Mouse (Mus musculus): ENCODE measurements around the gene Slit3.

Gene Slit3

GRCm38 (mm10) chr11:35171505-35171904 lies 50.5 kb downstream of the Slit3 start:
- in situ Hi-C loops (cut with MboI; ENCODE audit: low pct_unique_long_range_greater_than_20kb in 1 of 2, low sequenced_read_pairs in 2 of 2, unreplicated experiment in 1 of 2): no loop called here

- in situ Hi-C loops (cut with MboI; ENCODE audit: low pct_unique_long_range_greater_than_20kb in 1 of 2, low sequenced_read_pairs in 2 of 2, unreplicated experiment in 1 of 2): no loop called here
Measured at GRCm38 (mm10) chr11:35177564-35177963, 56.5 kb downstream of the Slit3 start.

- in situ Hi-C loops (cut with MboI; ENCODE audit: low pct_unique_long_range_greater_than_20kb in 1 of 2, low sequenced_read_pairs in 2 of 2, unreplicated experiment in 1 of 2): no loop called here
Measured at GRCm38 (mm10) chr11:35178144-35178817, 57.3 kb downstream of the Slit3 start.

GRCm38 (mm10) chr11:35179305-35179704 lies 58.3 kb downstream of the Slit3 start:
- in situ Hi-C loops (cut with MboI; ENCODE audit: low pct_unique_long_range_greater_than_20kb in 1 of 2, low sequenced_read_pairs in 2 of 2, unreplicated experiment in 1 of 2): no loop called here

GRCm38 (mm10) chr11:35182887-35183286 lies 61.9 kb downstream of the Slit3 start:
- in situ Hi-C loops (cut with MboI; ENCODE audit: low pct_unique_long_range_greater_than_20kb in 1 of 2, low sequenced_read_pairs in 2 of 2, unreplicated experiment in 1 of 2): no loop called here

- in situ Hi-C loops (cut with MboI; ENCODE audit: low pct_unique_long_range_greater_than_20kb in 1 of 2, low sequenced_read_pairs in 2 of 2, unreplicated experiment in 1 of 2): no loop called here
Measured at GRCm38 (mm10) chr11:35194826-35195225, 73.8 kb downstream of the Slit3 start.

GRCm38 (mm10) chr11:35196777-35197176 lies 75.8 kb downstream of the Slit3 start:
- in situ Hi-C loops (cut with MboI; ENCODE audit: low pct_unique_long_range_greater_than_20kb in 1 of 2, low sequenced_read_pairs in 2 of 2, unreplicated experiment in 1 of 2): no loop called here

GRCm38 (mm10) chr11:35198537-35199088 lies 77.6 kb downstream of the Slit3 start:
- in situ Hi-C loops (cut with MboI; ENCODE audit: low pct_unique_long_range_greater_than_20kb in 1 of 2, low sequenced_read_pairs in 2 of 2, unreplicated experiment in 1 of 2): no loop called here

- in situ Hi-C loops (cut with MboI; ENCODE audit: low pct_unique_long_range_greater_than_20kb in 1 of 2, low sequenced_read_pairs in 2 of 2, unreplicated experiment in 1 of 2): no loop called here
Measured at GRCm38 (mm10) chr11:35202332-35202731, 81.3 kb downstream of the Slit3 start.

GRCm38 (mm10) chr11:35203673-35204072 lies 82.6 kb downstream of the Slit3 start:
- in situ Hi-C loops (cut with MboI; ENCODE audit: low pct_unique_long_range_greater_than_20kb in 1 of 2, low sequenced_read_pairs in 2 of 2, unreplicated experiment in 1 of 2): no loop called here

GRCm38 (mm10) chr11:35204084-35204483 lies 83.1 kb downstream of the Slit3 start:
- in situ Hi-C loops (cut with MboI; ENCODE audit: low pct_unique_long_range_greater_than_20kb in 1 of 2, low sequenced_read_pairs in 2 of 2, unreplicated experiment in 1 of 2): no loop called here

GRCm38 (mm10) chr11:35210728-35211682 lies 90.0 kb downstream of the Slit3 start:
- in situ Hi-C loops (cut with MboI; ENCODE audit: low pct_unique_long_range_greater_than_20kb in 1 of 2, low sequenced_read_pairs in 2 of 2, unreplicated experiment in 1 of 2): no loop called here

GRCm38 (mm10) chr11:35224025-35224424 lies 103.0 kb downstream of the Slit3 start:
- in situ Hi-C loops (cut with MboI; ENCODE audit: low pct_unique_long_range_greater_than_20kb in 1 of 2, low sequenced_read_pairs in 2 of 2, unreplicated experiment in 1 of 2): no loop called here

GRCm38 (mm10) chr11:35231361-35232090 lies 110.5 kb downstream of the Slit3 start:
- in situ Hi-C loops (cut with MboI; ENCODE audit: low pct_unique_long_range_greater_than_20kb in 1 of 2, low sequenced_read_pairs in 2 of 2, unreplicated experiment in 1 of 2): no loop called here

GRCm38 (mm10) chr11:35232321-35232720 lies 111.3 kb downstream of the Slit3 start:
- in situ Hi-C loops (cut with MboI; ENCODE audit: low pct_unique_long_range_greater_than_20kb in 1 of 2, low sequenced_read_pairs in 2 of 2, unreplicated experiment in 1 of 2): no loop called here

- in situ Hi-C loops (cut with MboI; ENCODE audit: low pct_unique_long_range_greater_than_20kb in 1 of 2, low sequenced_read_pairs in 2 of 2, unreplicated experiment in 1 of 2): no loop called here
Measured at GRCm38 (mm10) chr11:35241379-35241778, 120.4 kb downstream of the Slit3 start.

- in situ Hi-C loops (cut with MboI; ENCODE audit: low pct_unique_long_range_greater_than_20kb in 1 of 2, low sequenced_read_pairs in 2 of 2, unreplicated experiment in 1 of 2): no loop called here
Measured at GRCm38 (mm10) chr11:35243597-35243996, 122.6 kb downstream of the Slit3 start.

- in situ Hi-C loops (cut with MboI; ENCODE audit: low pct_unique_long_range_greater_than_20kb in 1 of 2, low sequenced_read_pairs in 2 of 2, unreplicated experiment in 1 of 2): no loop called here
Measured at GRCm38 (mm10) chr11:35244526-35244925, 123.5 kb downstream of the Slit3 start.

- in situ Hi-C loops (cut with MboI; ENCODE audit: low pct_unique_long_range_greater_than_20kb in 1 of 2, low sequenced_read_pairs in 2 of 2, unreplicated experiment in 1 of 2): no loop called here
Measured at GRCm38 (mm10) chr11:35246623-35247022, 125.6 kb downstream of the Slit3 start.
